Mouse (Mus musculus) heart, embryonic 14.5 days (tissue): Measurements from ENCODE around the gene 9530068E07Rik. TPM values are rescaled to one million over a fixed set of nuclear protein-coding genes. Genes with fewer than 3 reads are reported as not detected.

Experiments
- ATAC-seq: fragments of 200-750 bp; cut with Nextera tagmentation; 2 replicates; pipeline ENCODE4 v1.8.0; 2017; ENCODE audit warnings: low read depth, moderate TSS enrichment; ENCODE audit not compliant: insufficient number of reproducible peaks, insufficient read depth, low FRiP score
- H3K27ac ChIP-seq, 2 experiments: fragments of 200-500 bp in 1 of 2; fragments of 300-500 bp in 1 of 2; sonication (generic) in 1 of 2; replicated peaks in 1 of 2; 2 replicates each; pipeline ENCODE4 v1.5.1; 2012 to 2014; ENCODE audit warnings: low read depth in 2 of 2, low read length in 2 of 2, control low read depth in 1 of 2, mild to moderate bottlenecking in 1 of 2, mixed read lengths in 1 of 2; ENCODE audit not compliant: control insufficient read depth in 1 of 2, insufficient read depth in 1 of 2
- H3K27me3 ChIP-seq: fragments of 300-500 bp; sonication (generic); 2 replicates; pipeline ENCODE4 v1.6.1; 2014; ENCODE audit warnings: mild to moderate bottlenecking, low read length, control low read depth; ENCODE audit not compliant: control insufficient read depth, insufficient read depth
- H3K36me3 ChIP-seq: fragments of 300-500 bp; sonication (generic); 2 replicates; pipeline ENCODE4 v1.6.1; 2014; ENCODE audit warnings: mild to moderate bottlenecking, control low read depth, low read length, mixed read lengths; ENCODE audit not compliant: control insufficient read depth, insufficient read depth
- H3K4me1 ChIP-seq, 2 experiments: fragments of 200-500 bp in 1 of 2; fragments of 300-500 bp in 1 of 2; sonication (generic) in 1 of 2; 2 replicates each; pipeline ENCODE4 v1.6.1; 2012 to 2014; ENCODE audit warnings: low read length in 2 of 2, control low read depth in 1 of 2, mixed read lengths in 1 of 2; ENCODE audit not compliant: control insufficient read depth in 2 of 2, insufficient read depth in 2 of 2
- H3K4me2 ChIP-seq: fragments of 300-500 bp; sonication (generic); 2 replicates; pipeline ENCODE4 v1.6.1; 2014; ENCODE audit warnings: mild to moderate bottlenecking, low read length
- H3K4me3 ChIP-seq, 2 experiments: fragments of 200-500 bp in 1 of 2; fragments of 300-500 bp in 1 of 2; sonication (generic) in 1 of 2; 2 replicates each; pipeline ENCODE4 v1.5.1; 2012 to 2014; ENCODE audit warnings: low read length in 2 of 2, mild to moderate bottlenecking in 2 of 2, control low read depth in 1 of 2, low read depth in 1 of 2, moderate library complexity in 1 of 2; ENCODE audit not compliant: control insufficient read depth in 1 of 2, insufficient read depth in 1 of 2
- H3K9ac ChIP-seq: fragments of 300-500 bp; sonication (generic); 2 replicates; pipeline ENCODE4 v1.6.1; 2014; ENCODE audit warnings: mild to moderate bottlenecking, low read length
- H3K9me3 ChIP-seq: fragments of 300-500 bp; sonication (generic); 2 replicates; pipeline ENCODE4 v1.6.1; 2016; ENCODE audit warnings: low read length, control low read depth; ENCODE audit not compliant: control insufficient read depth
- whole genome bisulfite sequencing: fragments of 180-500 bp; shearing (Covaris S2); extraction: QIAGEN DNeasy Blood & Tissue Kit; methylation state at CpG from one replicate; pipeline ENCODE4 v1.1.7; 2014; 5-methylcytosine and 5-hydroxymethylcytosine counted together
- polyA plus RNA-seq: library from polyadenylated mRNA; unstranded; fragments of >200 nt; fragmentation: Nextera tagmentation; extraction: Ambion mirVana; gene quantifications from 2 replicates; pipeline ENCODE4 v1.2.1, GENCODE M21; 2014

Gene 9530068E07Rik
- polyA plus RNA-seq, 1 experiment from 2014 or later = 235 TPM

DNA sequence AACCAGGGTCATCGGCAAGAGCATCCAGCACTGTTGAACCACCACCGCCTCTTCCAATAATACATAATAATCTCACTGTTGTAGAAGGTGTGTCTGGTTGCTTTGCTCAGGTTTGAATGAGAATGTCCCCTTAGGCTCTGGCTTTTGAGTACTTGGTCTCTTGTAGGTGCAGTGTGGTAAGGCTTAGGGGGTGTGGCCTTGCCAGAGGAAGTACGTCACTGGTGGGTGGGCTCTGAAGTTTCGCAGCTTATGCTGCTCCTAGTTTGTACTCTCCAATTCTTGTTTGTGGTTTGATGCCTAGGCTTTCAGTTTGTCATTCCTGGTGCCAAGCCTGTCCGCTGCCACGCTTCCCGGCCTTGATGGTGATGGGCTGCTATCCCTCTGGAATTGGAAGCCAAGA, 6.3 kb upstream of the 9530068E07Rik start:
- 89% methylated on average over 7 of the region's 7 CpGs for whole genome bisulfite sequencing
- Histone ChIP-seq H3K4me1 (no peaks in the 10 kb centered on the region), H3K4me3 (no peak overlapping the region), H3K27me3 (no peaks in the 10 kb centered on the region), H3K4me2 (no peak overlapping the region), H3K36me3 (peaks cover 61% of the 10 kb centered on the region), H3K27ac (no peak overlapping the region), H3K9ac (no peak overlapping the region), H3K9me3 (no peaks in the 10 kb centered on the region)
- ATAC-seq = no peak

DNA sequence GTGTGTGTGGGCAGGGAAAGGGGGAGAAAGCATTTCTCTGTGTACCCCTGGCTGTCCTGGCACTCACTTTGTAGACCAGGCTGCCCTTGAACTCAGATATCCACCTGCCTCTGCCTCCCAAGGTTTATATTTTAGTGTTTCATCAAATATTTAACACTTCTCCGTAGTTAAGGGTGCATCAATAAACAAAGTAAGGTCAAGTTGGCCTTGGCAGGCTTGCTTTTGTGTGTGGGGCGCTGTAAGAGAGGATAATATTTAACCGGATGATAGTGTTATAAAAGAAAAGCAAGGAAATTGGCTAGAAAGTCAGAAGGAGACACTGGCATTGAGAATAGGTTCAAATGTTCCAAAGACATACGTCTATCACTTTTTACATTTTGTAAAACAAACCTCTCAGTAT, 1.7 kb upstream of the 9530068E07Rik start:
- H3K27me3 ChIP-seq = no peaks in the 10 kb centered on the region
- WGBS = 77% methylated on average over 4 of the region's 4 CpGs
- H3K4me1 ChIP-seq = peaks cover 0 to 8% of the 10 kb centered on the region in 2 experiments; a peak in 1 of 4 replicates
- peaks cover 16% of the 10 kb centered on the region for H3K36me3 ChIP-seq
- no peak for ATAC-seq
- H3K4me3 ChIP-seq = no peak overlapping the region
- H3K27ac ChIP-seq = no peak overlapping the region
- no peak overlapping the region for H3K9ac ChIP-seq
- H3K4me2 ChIP-seq = no peak overlapping the region
- H3K9me3 ChIP-seq = no peaks in the 10 kb centered on the region

DNA sequence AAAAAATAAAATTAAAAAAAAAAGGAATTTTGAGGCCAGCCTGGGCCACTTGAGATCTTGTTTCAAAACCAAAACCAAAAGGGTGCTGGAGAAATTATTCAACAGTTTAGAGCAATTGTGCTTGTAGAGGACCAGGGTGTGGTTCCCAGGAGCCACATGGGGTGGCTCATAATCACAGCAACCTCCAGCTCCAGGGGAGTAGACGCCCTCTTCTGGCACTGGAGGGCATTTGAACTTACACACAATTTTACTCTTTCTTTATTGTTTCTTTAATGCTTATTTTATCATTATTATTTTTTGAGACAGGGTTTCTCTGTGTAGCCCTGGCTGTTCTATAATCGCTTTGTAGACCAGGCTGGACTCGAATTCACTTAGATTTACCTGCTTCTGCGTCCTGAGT, 885 bp upstream of the 9530068E07Rik start:
- Histone ChIP-seq H3K27ac (no peak overlapping the region), H3K4me3 (no peak overlapping the region), H3K4me1 (peaks cover 0 to 8% of the 10 kb centered on the region in 2 experiments; a peak in 1 of 4 replicates), H3K27me3 (no peaks in the 10 kb centered on the region), H3K9me3 (no peaks in the 10 kb centered on the region), H3K9ac (no peak overlapping the region), H3K36me3 (peaks cover 8% of the 10 kb centered on the region; the same call in 1 of the 2 replicates), H3K4me2 (peak overlapping the region; percentile 83)
- WGBS = 33% methylated on average over 4 of the region's 4 CpGs
- ATAC-seq = no peak

DNA sequence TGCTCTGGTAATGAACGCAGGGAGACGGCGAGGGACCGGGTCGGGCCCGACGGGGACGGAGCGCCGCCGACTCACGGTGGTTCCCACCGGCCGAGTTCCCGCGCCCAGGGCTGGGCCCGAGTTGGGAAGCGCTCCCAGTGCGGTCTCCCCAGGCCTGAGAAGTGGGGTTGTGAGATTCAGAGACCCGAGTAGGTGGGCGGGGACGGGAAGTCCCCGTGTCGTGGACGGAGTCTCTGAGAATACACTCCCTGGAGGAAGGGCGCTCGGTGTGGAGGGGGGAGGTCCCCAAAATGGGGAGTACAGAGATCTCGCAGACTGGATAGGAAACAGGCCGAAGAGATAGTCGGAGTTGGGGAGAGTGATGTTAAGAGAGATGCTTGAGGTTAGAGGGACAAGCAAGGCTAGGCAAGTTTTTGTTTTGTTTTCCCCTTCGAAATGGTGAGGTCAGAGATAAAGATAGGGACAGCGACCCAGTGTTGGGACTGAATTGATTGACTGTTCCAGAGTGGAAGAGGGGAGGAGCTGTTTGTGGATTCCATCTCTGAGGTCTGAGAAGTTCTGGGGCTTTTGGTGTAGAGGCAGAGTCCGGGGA, 465 bp downstream of the 9530068E07Rik start:
- Histone ChIP-seq H3K36me3 (0 out of 2 replicates have a peak, but pooled peaks cover 4% of the 10 kb centered on the region), H3K9me3 (no peaks in the 10 kb centered on the region), H3K4me2 (peak overlapping the region; percentile 83), H3K27ac (peak overlapping the region; percentile 76 to 96), H3K4me1 (peaks cover 0 to 11% of the 10 kb centered on the region in 2 experiments; a peak in 2 of 4 replicates), H3K27me3 (no peaks in the 10 kb centered on the region), H3K4me3 (peak overlapping the region; percentile 75 to 98), H3K9ac (peak overlapping the region; percentile 98)
- WGBS = under 1% methylated on average over 33 of the region's 33 CpGs
- ATAC-seq = peak; percentile 64

DNA sequence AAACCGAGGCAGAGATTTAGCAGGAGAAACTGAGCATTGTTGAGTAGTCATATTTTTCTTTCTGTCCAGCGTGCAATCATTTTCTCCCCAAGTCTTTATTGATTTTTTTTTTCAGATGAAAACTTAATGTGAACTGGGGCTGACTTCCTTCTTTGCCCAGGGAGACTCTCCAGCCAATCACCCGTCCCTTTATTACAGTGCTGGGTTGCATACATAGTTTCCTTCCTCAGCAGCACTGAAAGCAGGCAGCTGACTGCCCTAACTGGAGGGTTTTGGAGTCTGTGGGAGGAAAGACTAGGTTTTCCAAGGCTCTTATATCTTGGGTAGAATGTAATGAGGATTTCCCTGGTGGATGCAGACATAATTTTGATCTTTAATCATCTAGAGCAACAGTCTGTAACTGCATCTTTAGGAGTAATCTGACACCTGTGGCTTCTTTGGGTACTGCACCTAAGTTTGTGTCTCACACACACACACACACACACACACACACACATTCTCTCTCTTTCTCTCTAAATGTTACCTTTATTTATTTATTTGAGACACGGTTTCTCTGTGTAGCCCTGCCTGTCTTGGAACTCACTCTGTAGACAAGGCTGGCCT, 1.3 kb downstream of the 9530068E07Rik start:
- H3K27ac ChIP-seq = peak overlapping the region; percentile 76 to 96; a peak in 1 of 4 replicates
- peak overlapping the region; percentile 98 for H3K9ac ChIP-seq

DNA sequence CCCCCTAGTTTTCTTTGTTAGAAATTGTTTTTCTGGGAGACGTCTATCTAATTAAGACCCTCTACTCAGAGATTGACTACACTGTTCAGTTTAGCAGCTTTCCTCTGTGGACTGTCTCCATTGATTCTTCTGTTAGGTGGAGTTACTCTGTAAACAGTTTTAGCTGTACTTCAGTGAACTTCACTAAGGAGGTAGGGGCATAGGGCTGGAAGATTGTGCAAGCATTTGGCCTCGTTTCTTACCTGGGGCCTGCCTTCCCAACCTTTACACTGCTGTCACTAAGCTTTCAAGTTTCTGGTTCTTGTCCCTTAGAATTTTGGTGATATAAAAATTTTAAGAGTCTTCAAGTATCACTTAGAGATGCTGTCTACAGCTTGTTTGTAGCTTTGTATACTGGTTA, 5.2 kb downstream of the 9530068E07Rik start:
- no peak overlapping the region for H3K4me3 ChIP-seq
- H3K27ac ChIP-seq = no peak overlapping the region
- no peak overlapping the region for H3K9ac ChIP-seq
- no peaks in the 10 kb centered on the region for H3K27me3 ChIP-seq
- peaks cover 36% of the 10 kb centered on the region for H3K36me3 ChIP-seq
- H3K4me1 ChIP-seq = peaks cover 4 to 15% of the 10 kb centered on the region in 2 experiments
- H3K4me2 ChIP-seq = no peak overlapping the region
- no peaks in the 10 kb centered on the region for H3K9me3 ChIP-seq
- WGBS = 50% methylated on average over 2 of the region's 2 CpGs
- ATAC-seq = no peak

More for the DNA sequence above, 1.3 kb downstream of the 9530068E07Rik start:
- no peaks in the 10 kb centered on the region for H3K9me3 ChIP-seq
- no peaks in the 10 kb centered on the region for H3K36me3 ChIP-seq
- peak overlapping the region; percentile 83 for H3K4me2 ChIP-seq
- 79% methylated on average over 4 of the region's 4 CpGs for WGBS
- H3K4me3 ChIP-seq = peak overlapping the region; percentile 75 to 98
- no peak for ATAC-seq
- no peaks in the 10 kb centered on the region for H3K27me3 ChIP-seq
- H3K4me1 ChIP-seq = peaks cover 4 to 17% of the 10 kb centered on the region in 2 experiments

DNA sequence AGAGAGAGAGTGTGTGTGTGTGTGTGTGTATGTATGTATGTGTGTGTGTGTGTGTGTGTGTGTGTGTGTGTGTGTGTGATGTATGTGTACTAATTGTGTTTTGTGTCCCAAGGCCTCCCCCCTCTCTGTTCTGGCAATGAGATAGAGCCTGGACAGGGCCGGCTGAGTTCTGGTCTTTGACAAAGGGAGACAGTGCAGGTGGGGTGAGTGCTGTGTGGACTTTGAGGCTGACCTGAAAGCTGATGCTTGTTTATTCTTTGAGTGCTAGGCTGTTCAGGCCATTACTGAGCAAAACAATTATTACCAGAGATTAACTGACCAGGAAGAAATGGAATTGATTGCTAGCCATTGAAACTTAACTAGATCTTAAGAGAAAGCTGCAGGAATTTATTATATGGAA, 6.3 kb downstream of the 9530068E07Rik start:
- Histone ChIP-seq H3K4me2 (no peak overlapping the region), H3K27me3 (no peaks in the 10 kb centered on the region), H3K27ac (no peak overlapping the region), H3K4me3 (no peak overlapping the region), H3K9ac (no peak overlapping the region), H3K4me1 (peaks cover 4 to 9% of the 10 kb centered on the region in 2 experiments), H3K9me3 (no peaks in the 10 kb centered on the region), H3K36me3 (peaks cover 46% of the 10 kb centered on the region)
- ATAC-seq = no peak
- WGBS = 25% methylated on average over 1 of the region's 1 CpGs
